Mouse (Mus musculus): ENCODE measurements around the gene Atxn1l.

- TF ChIP-seq GATA1 (IDR thresholded peaks at IDR 0.05; ENCODE audit: borderline replicate concordance, low read length), result no peak
- no peak for TF ChIP-seq FLI1 (IDR thresholded peaks at IDR 0.05; ENCODE audit: low read length)
These were observed 17.2 kb upstream of the Atxn1l start for GRCm38 (mm10) chr8:109754696-109755095.

Data from megakaryocyte, embryonic 14.5 days (primary cell).